Mouse (Mus musculus) CD8-positive naive resting alpha-beta T cell, adult 2 months (primary cell): ENCODE measurements around the gene Platr17.
"Not testable (repeated sequence)": the region's sequence is repeated elsewhere in the genome, so short reads cannot be mapped to it uniquely, and the experiment has no call there.

Experiments
- DNase-seq, 2 experiments: peaks; one replicate each; pipeline ENCODE4 v3.0.0; 2022; ENCODE audit warnings: low read depth in 2 of 2, low spot score in 2 of 2

Platr17 gene

GRCm38 (mm10) chr17:33902079-33902478 lies 2.9 kb upstream of the Platr17 start:
- no peak for DNase-seq

- no peak for DNase-seq
Observed at GRCm38 (mm10) chr17:33902491-33902890, 2.4 kb upstream of the Platr17 start.

DNA sequence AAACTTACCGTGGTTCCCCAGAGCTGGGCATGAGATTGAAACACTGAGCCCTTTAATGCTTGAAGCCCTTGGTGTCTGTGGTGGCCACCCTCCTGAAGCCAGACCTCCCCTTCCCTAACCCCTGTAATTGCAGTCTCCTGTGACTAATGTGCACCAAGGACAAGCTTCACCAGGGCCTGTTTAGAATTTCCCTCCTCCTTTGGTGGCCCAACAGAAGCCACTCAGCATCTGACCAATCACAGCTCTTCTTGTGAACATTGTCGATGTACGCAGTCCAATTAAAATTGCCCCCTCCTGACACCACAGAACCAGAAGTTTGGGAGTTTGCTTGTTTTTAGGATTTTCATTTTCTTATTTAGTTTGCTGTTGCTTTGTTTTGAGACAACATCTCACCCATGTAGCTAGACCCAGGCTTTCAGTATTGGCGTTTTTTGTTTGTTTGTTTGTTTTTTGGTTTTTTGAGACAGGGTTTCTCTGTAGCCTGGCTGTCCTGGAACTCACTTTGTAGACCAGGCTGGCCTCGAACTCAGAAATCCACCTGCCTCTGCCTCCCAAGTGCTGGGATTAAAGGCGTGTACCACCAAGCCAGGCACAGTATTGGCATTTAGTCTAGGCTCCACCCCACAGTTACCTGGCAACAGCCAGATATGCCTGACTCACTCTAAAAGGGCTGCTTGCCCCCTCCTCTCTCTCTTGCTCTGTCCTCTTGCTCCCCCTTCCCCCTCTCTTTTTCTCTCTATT lies 854 bp upstream of the Platr17 start:
- DNase-seq = not testable (repeated sequence)

- no peak for DNase-seq
Observed at GRCm38 (mm10) chr17:33908331-33909076, 3.6 kb downstream of the Platr17 start.

DNA sequence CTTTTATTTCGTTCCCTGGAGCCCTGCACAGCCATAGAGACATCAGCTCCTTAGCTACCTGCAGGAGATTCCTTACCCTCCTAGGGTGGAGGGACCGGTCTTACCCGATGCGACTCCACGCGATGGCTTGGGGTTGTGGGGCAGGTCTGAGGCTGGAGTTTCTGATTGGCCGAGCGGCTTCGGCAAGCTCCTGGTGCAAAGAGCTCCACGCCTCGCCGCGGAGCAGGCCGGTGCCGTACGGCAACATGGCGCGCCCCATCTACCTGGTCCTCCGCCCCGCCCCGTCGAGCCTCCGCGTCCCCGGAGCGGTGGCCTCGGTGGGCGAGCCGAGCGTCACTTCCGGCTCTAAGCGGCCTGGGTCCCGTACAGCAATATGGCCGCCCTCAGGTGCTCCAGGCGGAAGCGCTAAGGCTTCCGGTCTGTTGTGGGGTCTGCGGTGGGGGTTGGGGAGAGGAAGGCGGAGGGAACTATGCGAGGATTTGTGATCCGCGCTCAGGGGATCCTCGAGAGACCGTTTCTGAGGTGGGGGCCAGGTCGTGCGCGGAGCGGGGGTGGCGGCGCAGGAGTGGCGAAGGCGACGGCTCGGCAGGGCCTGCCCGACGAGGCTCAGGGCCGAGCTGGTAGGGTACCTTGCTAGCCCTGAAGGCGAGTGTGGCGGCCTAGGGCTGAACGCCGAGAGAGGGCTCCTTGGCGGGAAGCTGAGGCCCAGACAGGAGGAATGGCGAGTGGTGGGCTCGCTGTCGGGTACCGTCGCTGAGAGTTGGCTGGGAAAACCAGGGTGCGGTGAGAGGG lies 4.3 kb downstream of the Platr17 start, which contains the start of gene Daxx:
Gene Daxx (plus strand): TSS at position 338 of the 792 bp plus-strand sequence.
- DNase-seq = peak; percentile 97

DNA sequence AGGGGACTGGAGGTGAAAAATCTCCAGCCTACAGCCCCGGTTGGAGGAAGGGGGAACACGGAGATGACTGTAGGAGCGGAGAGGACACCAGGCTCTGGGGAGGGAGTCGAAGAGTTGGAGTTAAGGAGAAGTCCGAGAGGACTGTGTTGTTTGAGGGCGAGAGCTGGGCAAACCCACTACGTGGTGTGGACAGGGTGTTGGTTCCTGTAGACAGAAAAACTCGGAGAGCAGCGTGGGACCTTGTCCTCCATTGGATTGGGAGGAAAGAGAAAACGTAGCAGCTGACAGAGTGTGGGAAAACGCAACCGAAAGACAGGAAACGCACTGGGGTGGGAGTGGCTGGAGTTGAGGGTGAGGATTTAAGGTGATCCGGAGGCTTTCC lies 4.9 kb downstream of the Platr17 start:
- DNase-seq = peak in 1 of 2 experiments; percentile 30

GRCm38 (mm10) chr17:33910346-33911051 lies 5.6 kb downstream of the Platr17 start:
- DNase-seq = no peak

DNA sequence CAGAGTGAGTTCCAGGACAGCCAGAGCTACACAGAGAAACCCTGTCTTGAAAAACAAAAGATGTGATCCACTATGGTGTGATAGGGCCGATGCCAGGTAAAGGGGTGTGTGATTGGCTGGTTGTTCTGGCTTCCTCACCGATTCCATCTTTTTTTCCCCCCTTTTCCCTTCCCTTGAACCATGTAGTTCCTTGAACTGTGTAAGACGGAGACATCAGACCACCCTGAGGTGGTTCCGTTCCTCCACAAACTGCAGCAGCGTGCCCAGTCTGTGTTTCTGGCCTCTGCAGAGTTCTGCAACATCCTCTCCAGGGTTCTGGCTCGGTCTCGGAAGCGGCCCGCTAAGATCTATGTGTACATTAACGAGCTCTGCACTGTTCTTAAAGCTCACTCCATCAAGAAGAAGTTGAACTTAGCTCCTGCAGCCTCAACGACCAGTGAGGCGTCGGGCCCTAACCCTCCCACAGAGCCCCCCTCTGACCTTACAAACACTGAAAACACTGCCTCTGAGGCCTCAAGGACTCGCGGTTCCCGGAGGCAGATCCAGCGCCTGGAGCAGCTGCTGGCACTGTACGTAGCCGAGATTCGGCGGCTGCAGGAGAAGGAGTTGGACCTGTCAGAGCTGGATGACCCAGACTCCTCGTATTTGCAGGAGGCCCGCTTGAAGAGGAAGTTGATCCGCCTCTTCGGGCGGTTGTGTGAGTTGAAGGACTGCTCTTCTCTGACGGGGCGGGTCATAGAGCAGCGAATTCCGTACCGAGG lies 6.3 kb downstream of the Platr17 start:
- DNase-seq = no peak

GRCm38 (mm10) chr17:33911813-33912414 lies 7.0 kb downstream of the Platr17 start:
- DNase-seq = no peak

DNA sequence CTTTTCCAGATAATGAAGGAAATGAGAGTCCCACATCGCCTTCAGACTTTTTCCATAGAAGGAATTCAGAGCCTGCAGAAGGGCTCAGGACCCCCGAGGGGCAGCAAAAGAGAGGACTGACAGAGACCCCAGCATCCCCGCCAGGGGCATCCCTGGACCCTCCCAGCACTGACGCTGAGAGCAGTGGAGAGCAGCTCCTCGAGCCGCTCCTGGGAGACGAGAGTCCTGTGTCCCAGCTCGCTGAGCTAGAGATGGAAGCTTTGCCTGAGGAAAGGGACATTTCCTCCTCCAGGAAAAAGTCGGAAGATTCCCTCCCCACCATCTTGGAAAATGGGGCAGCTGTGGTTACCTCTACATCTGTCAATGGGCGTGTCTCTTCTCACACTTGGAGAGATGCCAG lies 8.3 kb downstream of the Platr17 start:
- no peak for DNase-seq

DNA sequence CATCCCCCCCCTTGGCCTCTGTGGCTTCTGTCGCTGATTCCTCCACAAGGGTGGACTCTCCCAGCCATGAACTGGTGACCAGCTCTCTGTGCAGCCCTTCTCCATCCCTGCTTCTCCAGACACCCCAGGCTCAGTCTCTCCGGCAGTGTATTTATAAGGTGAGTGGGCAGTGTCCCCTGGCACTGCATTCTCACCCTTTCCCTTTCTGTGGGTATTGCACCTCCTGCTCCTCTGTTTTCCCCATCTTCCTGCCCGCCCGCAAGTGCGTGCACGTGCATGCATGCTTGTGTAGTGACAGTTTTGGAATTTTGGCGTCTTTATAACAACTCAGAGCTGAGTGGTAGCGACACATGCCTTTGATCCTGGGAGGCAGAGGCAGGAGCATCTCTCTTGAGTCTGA lies 9.0 kb downstream of the Platr17 start:
- DNase-seq = no peak

DNA sequence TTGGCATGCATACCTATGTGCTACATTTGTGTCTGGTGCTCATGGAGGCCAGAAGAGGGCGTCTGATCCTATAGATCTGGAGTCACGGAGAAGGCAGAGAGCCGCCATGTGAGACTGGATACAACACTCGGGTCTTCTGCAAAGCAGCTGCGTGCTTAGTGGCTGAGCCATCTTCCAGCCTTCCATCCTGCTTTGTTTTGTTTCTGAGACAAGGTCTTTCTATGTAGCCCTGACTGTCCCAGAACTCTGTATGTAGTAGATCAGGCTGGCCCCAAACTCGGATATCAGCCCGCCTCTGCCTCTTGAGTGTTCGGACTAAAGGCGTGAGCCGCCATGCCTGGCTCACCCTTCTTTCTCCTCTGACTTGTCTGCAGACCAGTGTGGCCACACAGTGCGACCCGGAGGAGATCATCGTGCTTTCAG lies 10.0 kb downstream of the Platr17 start:
- DNase-seq = no peak

DNA sequence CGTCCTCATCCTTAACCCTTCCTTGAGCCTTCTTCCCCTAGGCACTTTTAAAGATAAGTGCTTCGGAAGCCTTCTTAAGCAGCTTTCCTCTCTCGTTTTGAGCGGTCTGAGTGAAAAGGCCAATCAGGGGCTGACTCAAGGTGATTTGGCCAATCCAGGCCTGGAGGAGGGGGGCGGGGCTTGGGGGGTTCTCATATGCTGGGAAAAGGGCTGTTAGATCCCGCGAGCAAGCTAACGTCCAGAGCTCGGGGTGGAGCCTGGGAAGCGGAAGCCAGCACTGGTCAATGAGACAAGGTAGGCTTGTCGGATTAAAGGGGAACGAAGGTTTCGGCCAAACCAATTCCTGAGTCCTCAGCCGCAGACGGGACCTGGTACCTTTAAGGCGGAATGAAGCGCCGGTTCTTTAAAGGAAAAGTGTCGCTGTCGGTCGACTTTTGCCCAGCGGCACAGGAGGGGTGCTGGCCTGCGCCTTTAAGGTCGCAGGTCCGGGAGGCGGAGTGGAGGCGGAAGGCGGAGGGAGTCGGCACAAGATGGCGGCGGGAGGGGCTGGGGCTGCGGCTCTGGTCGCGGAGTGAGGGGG lies 10.8 kb downstream of the Platr17 start, which contains the start of the genes Tapbp and Zbtb22:
Gene Tapbp (plus strand): TSS at position 229 of the 580 bp plus-strand sequence.
Gene Zbtb22 (plus strand): TSS at position 234 of the 580 bp plus-strand sequence.
- DNase-seq = peak; percentile 84 to 93

DNA sequence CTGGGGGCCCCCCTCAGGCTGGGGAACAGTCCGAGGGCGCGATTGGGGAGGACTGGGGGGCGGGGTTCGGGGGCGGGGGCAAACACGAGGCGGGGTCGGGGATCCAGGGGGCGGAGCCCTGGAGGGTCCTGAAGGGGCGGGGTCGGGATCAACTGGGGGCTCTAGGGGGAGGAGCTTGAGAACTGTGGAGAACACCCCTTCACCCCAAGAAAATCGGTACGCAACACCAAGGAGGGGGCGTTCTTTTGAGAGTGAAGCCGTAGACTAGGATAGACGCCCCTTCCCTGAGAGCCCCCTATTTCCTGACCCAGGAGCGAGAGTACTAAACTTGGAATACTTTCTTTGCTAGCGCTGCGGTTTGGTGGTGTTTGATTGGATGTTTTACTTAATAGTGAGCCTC lies 11.4 kb downstream of the Platr17 start:
- no peak for DNase-seq

DNA sequence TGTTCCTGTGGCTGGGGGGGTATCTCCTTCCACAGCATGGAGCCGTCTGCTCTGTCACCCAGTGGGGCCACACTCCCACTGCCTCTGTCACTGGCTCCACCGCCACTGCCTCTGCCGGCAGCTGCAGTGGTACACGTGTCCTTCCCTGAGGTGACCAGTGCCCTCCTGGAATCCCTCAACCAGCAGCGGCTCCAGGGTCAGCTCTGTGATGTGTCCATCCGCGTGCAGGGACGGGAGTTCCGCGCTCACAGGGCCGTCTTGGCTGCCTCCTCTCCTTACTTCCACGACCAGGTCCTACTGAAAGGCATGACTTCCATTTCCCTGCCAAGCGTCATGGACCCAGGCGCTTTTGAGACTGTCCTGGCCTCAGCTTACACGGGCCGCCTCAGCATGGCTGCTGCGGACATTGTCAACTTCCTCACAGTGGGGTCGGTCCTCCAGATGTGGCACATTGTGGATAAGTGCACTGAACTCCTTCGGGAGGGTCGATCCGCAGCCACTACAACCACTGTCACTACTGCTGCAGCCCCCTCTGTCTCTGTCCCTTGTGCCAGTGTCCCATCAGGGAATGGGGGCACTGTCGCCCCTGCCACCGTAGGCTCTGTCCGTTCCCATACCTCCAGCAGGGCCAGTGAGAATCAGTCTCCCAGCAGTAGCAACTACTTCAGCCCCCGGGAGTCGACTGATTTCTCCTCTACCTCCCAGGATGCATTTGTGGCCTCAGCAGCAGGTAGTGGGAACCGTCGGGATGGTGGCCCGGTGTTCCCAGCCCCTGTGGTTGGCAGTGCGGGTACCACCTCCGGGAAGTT lies 12.1 kb downstream of the Platr17 start:
- DNase-seq = no peak

DNA sequence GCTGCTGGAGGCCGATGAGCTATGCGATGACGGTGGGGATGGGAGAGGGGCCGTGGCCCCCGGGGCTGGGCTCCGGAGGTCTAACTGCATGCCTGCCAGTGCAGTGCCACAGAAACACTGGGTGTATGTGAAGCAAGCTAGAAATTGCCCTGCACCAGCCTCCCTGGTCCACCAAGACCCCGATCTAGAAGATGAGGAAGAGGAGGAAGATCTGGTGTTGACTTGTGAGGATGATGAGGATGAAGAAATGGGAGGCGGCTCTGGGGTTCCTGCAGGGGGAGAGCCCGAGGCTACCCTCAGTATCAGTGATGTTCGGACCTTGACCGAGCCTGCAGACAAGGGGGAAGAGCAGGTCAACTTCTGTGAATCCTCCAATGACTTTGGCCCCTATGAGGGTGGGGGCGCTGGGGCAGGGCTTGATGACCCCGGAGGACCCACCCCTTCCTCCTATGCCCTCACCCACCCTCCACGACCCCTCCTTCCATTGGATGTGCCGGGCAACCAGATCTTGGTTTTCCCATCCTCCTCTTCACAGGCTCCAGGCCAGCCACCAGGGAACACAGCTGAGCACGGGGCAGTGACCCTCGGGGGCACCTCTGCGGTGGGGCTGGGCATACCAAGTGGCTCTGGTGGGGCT lies 12.8 kb downstream of the Platr17 start:
- DNase-seq = no peak

DNA sequence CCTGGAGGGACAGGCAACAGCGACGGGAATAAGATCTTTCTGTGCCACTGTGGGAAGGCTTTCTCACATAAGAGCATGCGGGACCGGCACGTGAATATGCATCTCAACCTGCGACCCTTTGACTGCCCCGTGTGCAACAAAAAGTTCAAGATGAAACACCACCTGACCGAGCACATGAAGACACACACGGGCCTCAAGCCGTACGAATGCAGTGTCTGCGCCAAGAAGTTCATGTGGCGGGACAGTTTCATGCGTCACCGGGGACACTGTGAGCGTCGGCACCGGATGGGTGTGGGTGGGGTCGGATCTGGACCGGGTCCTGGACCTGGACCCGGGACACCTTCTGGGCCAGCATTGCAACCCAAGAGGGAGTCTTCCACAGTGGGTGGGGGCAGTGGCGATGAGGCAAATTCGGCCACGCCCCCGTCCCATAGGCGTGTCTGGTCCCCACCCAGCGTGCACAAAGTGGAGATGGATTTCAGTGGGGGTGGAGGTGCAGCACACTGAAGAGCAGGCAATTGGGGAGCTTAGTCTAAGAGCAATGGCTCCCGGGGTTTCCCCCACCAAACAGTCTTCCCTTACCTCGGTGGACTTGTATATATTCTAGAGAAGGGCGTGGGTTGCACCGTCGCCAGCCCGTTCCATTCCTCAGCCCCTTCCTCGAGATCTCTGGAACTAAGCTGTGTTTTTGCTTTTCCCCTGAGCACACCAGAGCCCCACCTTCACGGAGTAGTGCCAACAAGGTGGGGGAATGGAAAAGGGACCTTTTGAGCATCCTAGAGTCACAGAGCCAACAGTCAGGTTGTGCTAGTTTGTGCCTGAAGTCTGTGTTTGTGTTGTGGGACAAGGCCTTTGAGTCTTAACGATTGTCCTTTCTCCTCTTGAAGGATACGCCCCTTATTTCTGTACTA lies 13.6 kb downstream of the Platr17 start:
- DNase-seq = no peak
